Mouse (Mus musculus) adrenal gland, postnatal 10 days (tissue): ENCODE measurements around the gene Sla2. TPM values are rescaled to one million over a fixed set of nuclear protein-coding genes. Genes with fewer than 3 reads are reported as not detected.
"Not testable (repeated sequence)": the region's sequence is repeated elsewhere in the genome, so short reads cannot be mapped to it uniquely, and the experiment has no call there.

ENCODE experiments used
- DNase-seq: peaks from one replicate; pipeline ENCODE4 v3.0.0; 2021; ENCODE audit warnings: mixed read lengths
- total RNA-seq, 2 experiments: library from RNA; stranded (reverse); gene quantifications; 2 replicates each; pipeline ENCODE4 v1.2.3; 2021

Gene Sla2
- total RNA-seq, 2 experiments from 2014 or later = 0.18 to 0.30 TPM

DNA sequence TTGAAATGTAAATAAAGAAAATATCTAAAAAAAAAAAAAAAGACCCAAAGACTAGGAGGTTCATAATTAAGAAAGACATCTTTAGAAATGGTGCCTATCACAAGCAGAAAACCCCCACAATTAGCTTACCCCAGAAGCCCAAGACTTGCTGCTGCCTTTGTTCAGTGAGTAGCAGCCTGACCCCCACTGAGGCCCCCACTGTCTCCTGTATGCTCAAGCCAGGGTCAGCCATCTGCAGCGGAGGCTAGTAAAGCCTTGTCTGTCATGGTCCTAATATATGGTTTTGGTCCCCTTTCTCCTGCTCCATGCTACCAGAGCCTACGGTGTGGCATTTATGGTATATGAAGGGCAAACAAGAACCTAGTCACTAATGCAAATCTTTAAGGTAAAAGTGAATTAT is 14.4 kb upstream of the Sla2 start:
- no peak for DNase-seq

DNA sequence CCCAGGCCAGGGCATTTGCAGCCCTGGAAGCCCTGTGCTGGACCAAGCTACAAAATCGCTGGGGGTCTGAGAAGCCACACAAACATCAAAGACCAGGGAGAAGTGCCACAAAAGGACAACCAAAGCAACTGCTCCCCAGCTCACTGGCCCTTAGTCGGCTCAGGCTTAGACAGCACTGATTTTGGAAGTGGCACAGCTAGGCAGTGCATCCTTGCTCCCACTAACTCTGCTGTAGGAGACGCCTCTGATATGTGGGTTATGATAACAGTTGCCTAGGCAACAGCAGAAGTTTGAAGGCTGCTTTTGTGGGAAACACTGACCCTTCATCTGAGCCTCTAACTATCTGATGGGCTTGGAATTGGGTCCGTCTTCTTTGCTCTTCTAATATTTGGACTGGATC is 12.2 kb upstream of the Sla2 start:
- DNase-seq = no peak

DNA sequence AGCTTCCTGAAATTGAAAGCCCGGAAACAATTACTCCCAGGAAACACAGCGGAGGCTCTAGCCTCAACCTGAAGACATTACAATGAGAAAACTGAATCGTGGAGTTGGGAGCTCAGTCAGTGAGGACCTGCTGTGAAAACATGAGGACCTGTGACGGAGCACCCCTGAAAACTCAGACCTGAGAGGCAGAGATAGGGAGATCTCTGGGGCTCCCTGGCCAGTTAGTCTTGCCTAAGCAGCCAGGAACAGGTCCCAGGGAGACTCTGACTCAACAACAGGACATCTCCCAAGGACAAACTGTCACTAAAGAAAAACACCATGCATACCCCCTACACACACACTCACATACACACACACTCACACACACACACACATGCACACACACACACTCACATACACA is 11.4 kb upstream of the Sla2 start:
- DNase-seq = no peak

DNA sequence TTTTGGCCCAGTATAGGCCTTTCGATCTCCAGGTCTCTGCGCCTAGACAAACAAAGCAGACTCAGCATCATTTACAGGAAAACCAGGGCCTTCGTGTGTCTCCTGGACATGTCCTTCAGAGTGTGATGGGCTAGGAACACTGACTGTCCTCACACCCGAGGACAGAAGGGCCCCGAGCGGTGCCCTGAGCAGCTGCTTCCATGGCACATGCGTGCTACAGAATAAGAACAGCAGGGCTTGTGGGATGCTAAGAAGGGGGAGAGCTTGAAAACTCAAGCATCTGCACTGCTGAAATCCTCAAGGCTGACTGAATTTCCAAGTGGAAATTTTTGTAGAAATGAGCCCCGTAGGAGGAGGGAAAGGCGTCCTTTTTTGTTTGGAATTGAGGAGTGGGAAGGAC is 10.0 kb upstream of the Sla2 start:
- no peak for DNase-seq

DNA sequence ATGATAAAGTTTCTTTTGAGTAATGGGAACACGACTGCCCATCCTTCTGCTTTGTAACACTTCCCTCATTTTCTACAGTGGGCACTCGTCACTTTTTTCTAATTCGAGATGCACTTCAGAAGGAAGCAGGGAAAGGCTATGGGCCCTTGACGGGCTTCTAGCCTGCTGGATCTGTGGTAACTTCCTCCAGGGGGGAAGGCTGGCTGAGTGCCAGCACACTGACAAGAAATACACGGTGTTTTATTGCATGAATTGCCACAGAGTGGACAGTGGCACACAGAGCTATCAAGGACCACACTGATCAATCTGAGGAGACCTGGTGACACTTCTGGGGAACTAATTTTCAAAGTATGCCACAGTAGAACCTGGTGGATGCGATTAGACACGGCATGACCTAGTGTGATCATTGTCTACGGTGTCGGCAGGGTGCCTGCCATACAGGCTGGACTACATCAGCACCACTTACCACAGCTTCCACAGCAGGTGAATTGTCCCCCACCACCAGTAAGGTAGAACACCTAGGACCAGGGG is 9.5 kb upstream of the Sla2 start:
- no peak for DNase-seq

DNA sequence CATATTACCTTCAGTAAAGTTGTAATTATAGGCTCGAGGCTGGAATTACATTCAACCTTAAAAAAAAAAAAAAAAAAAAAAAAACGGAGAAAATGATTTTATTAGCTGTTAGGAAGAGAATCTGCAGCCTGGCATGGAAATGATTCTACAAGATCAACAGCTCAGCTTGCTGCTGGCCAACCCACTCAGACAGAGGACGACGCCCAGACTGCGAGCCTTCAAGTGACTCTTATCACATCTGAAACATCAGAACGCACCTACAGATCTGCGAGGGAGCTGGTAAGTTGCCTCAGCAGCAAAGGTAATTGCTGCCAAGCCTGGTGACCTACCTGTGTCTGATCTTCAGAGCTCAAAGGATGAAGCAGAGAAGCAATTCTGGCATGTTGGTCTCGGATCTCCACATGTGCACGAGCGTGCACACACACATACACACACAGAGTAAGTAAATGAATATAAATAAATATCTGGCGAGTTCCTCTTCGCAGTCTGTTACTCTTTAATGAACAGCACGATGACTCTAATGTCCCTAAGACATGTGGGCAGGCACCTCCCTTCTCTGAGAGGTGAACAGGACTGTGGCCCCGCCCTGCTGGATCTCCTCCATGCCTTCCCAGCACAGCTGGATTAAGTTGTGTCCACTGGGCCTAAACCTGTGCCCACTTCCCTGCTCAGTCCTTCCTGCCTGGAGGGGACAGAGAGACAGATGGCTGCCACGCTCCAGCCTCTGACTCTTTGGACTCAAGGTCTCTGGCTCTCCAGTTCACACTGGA is 7.7 kb upstream of the Sla2 start:
- no peak for DNase-seq

DNA sequence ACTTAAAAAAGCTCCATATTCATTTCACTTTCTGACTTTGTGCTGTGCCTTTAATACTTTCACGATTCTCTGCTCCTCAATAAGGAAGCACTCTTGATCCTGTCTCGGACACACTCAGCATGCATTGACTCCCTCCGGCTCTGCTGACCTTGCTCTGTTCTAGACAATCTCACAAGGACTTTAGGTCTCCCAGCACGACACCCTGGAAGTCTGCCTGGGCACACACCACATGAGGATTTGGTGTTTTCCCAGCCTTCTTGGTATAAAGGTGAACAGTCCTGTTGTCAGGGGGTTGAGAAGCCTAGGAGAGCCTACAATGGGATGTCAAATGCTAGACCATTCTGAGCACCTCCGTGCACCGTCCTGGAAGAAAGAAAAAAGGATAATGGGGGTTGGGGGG is 5.8 kb upstream of the Sla2 start:
- DNase-seq = peak; percentile 60

DNA sequence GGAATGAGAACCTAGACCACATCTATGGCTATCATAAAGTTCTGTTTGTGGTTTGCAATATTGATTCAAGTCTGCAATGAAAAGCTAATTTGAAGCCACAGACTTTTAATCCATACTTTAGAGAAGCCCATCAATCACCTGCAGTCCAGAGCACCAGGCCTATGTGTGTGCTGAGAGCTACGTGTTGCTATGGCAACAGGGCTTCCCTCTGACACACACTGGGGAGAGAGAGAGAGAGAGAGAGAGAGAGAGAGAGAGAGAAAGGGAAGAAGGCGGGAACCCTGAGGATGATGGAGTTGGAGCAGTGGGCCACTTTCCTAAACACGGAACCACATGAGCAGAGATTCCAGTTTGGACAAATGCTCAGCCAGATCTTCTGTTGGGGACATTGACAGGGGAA is 5.2 kb upstream of the Sla2 start:
- no peak for DNase-seq

DNA sequence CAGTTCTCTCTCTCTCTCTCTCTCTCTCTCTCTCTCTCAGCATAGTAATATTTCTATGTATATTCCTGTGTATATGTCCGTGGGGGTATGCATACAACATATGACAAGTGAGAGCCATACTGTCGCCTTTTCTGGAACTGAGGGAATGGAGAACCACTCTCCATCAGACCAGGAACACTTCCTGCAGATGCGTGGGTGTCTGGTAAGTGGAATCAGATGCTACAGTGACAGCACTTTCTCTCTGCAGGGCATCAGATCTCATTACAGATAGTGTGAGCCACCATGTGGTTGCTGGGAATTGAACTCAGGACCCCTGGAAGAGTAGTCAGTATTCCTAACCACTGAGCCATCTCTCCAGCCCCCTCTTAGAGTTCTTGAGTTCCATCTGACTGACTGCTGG is 1.5 kb upstream of the Sla2 start:
- DNase-seq = no peak

DNA sequence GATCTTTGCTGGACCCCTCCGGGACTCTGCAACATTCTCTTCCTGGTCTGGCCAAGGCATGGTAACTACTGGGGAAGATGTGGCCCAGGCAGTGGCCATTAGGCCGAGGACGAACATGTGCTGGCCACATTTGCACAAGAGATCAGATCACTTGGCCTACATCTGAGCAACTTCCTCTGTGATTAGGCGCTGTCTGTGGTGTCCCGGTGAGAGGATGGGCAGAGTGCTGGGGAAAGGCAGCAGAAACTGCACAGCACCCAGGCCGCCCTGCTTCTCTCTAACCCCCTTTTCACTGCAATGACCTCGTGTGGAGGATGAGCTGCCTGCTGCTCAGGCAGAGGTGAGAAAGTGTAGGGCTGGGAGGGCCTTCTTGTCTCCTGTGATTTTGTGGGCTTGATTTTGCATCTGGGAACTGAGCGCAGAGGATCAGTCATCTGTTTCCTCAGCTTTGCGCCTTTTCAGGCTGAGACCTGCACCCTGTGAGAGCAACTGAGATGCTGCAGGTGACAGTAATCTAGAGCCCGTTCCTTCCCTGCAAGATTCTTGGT is 834 bp downstream of the Sla2 start:
- DNase-seq = no peak

DNA sequence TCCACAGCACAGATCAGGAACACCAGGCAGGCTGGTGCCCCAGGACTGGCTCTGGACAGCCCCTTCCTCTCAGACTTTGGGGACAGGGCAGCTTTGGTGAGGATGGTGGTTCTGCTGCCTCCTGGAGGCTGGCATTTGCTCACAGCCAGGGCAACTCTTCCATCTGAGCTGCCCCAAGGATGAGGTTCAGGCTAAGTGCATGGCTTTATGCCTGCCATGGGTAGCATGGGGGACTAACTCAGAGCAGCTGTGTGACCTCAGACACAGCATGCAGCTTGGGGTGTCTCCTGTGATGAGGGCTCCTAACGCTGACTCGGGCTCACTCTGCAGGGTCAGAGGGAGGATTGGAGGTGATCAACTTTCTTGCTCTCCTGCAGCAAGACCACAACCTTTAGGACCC is 1.3 kb downstream of the Sla2 start:
- not testable (repeated sequence) for DNase-seq

DNA sequence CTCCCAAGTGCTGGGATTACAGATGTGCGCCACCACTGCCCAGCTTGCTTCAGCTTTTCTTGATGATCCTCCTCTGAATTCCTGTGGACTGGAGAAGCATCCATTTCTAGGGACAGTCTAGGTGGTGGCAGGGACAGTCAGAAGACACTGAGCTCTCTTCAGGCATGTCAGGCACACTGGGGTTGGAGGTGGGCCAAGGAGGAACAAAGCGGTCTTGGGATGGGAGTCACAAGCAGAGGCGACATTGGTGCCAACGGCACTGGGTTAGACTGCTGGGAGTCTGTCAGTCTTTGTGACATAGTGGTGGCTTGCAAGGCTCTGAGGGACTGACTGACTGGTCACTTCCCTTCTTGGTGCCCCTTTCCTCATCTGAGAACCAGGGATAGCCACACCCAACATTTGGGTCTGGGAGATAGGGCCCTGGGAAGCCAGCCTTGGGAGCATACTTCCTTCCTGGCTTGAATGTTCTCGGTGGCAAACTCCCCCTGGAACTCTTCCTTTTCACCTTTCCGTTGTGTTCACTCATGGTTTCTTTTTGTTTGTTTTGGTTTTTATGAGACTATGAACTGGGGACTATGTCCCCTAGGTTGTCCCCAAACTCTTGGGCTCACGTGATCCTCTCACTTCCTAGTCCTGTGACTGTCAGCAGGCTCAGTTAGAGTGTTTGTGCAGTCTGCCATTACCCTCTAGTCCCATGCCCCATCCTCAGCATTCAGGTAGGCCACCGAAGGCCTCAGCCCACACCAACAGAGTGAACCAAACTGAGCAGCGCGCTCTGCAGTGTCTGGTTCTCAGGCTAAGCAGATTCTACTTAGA is 2.4 kb downstream of the Sla2 start:
- no peak for DNase-seq

DNA sequence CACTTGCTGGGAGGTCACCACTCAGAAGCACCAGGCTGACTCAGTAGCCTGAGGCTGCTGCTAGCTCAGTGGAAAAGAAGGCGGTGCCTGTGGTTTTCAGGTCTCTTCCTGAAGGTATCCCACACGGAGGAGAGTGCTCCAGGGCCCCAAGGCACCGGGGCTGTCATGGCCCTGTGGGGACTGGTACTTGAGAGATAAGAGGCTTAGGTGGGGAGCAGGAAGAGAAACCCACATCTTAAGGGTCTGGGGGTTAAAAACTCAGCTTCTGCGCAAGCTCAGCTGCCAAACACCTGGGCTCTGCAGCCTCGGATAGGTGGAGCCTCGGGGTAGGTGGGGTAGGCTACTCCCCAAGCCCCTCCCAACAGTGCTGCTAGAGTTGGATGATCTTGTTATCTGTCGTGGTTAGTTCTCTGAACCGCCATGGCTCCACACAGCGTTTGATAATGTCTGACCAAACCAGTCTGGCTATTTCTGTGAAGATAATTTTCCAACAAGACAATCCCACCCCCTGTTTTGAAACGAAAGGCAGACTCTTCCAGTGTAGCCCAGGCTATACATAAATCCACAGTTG is 4.5 kb downstream of the Sla2 start:
- no peak for DNase-seq

DNA sequence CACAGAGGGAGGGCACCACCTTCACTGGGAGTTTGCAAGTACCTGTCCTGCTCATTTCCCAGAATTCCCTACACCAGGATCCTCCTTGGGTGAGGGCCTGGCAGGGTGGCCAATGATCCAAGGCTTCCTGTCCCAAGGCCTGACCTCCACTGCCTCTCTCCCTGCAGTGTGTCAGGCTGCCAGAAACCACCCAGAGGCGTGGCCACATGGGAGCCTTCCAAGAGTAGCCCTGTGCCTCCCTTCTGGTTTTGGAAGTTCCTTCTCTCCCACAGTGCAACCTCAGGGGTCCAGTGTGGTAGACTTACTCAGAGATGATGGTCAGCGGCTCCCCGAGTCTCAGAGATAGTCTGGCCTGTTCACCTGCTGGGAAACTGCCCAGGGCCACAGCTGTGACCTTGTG is 7.5 kb downstream of the Sla2 start:
- DNase-seq = peak; percentile 68

DNA sequence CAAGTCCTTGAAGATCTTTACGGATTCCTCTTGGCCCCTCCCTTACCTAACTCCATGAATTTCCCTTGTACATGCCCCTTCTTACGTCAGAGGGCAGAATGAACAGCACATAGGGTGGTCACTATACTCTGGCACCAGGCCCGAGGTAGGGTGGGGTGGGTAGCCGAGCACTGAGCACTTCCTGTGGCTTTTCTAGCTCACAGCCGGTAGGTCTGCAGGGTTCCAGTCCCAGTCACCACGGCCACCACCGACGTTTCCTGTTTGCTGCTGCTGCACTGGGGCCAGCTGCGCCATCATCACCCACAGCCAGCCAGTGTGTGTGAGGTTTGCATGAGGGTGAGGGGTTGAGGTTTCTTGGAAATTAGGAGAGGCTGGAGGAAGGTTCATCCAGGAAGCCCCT is 9.3 kb downstream of the Sla2 start:
- no peak for DNase-seq

DNA sequence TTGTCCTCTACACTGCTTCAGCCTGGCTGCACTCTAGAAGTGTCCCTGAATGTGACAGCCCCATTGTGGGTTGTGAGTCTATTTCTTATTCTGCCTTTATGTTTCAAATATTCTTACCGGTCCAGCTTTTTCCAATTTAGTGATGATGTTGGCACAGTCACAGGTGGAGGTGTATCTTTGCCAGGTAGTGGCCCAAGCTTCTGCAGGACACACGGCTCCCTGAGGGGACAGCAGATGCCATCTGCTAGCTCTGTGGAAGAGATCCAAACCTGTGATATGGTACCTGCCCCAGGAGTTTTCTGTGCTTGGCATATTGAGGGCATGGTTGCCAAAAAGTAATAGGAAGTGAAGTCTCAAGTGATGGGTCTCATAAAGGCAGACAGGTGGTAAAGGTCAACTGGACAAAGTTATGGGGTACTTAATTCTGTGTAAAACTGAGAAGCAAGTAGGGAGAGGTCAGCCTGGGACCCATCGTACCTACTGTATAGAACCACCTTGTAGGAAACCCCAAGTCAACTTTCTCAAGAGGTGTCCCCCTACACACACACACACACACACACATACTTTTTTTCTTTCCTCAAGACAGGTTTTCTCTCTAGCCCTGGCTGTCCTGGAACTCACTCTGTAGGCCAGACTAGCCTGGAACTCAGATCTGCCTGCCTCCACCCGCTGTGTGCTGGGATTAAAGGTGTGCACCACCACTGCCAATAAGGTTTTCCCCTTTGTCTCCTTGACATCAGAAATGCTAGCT is 12.1 kb downstream of the Sla2 start:
- no peak for DNase-seq

DNA sequence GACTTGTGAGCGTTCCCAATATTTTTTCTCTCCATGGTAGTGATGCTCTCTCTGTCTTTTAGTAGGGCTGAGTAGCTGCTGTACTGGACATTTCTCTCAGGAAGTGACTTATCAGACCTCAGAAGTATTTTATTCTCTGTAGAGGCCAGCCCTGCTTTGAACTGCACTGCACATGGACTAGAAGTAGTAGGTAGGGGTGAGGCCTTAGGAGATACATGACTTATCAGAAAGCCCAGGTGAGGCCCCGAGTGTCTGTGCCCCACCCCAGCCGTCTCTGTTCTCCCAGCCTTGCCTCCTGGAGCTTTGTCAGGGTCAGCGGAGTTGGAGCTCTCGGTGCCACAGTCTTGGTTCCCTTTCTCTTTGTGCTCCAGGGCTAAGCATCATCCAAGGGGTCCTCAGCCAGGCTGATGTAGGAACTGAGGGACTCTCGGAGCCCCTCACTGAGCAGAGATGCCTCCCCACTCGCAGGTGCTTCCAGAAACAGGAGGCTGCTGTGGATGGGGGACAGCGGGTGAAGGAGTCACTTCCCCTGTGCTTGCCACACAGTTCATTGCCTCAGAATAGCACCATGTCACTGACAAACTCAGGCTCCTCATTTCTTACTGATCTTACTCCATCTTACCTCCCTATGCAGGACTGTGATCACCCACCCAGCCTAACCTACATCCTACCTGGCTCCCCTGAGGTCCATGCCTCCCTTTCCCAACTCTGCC is 12.8 kb downstream of the Sla2 start:
- no peak for DNase-seq

DNA sequence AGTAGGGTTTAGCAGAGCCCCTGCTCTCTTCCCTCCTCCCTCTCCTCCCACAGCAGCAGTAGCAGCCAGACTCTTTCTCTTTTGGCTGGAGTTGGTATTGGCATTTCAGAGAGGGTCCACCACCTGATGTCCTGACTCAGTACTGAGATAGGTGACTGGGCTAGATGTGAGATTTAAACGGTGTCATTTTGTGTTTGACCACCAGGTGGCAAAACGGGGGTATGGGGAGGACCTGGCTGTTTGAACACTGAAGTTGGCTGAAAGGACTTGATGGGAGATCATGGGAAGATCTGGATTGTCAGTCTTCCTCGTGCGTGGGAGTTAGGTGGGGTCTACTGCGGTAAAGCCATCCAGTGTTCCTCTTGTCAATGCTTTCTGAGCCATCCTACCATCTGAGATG is 13.4 kb downstream of the Sla2 start:
- DNase-seq = peak; percentile 62

DNA sequence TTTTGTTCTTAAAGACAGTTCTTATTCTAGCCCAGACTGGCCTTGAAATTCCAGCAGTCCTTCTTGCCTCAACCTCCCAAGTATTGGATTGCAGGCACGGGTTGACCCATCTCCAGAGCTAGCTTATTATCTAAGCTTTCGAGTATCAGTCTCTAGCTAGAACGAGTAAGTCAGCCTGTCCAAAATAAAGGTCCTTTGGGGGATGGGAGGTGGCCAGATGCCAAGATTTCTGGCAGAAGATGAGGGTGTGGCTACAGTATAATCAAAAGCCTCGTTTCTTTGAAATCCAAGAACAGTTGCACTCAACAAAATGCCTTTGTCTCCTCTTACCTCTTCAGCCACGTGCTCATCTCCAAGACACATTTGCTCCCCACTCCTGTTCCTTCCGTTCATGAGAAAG is 16.5 kb downstream of the Sla2 start:
- DNase-seq = peak; percentile 82

DNA sequence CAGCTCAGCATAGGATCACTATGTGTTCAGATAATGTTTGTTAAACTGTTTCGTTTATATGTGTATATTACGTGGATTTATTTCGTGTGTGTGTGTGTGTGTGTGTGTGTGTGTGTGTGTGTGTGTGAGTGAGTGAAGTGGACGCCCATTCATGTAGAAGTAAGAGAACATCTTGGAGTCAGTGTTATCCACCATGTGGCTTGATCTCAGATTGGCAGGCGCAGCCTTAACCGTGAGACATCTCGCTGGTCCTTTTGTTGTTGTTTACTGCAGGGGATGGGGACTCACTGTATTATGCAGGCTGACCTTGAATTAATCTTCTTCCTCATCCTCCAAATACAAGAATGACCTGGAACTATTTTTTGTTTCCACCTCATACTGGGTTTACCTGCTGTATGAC is 17.4 kb downstream of the Sla2 start:
- DNase-seq = no peak

DNA sequence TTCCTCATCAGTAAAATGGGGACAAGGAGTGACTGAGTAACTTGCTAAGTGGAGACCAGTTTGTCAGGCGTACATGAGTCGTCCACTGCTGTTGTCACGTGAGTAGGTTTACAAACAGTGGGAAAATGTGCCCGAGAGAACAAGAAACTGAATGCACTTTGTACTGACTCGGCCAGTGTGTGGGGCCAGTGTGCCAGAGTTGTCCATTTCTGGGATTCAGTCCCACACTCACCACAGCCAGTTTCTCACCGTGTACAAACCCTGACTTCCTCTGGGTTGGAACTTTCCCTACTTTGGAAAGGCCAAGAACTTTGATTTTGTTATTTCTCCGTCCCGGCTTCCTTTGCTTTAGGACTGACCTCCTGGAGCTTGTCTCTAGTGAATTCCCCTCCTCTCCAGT is 18.0 kb downstream of the Sla2 start:
- DNase-seq = peak; percentile 61

DNA sequence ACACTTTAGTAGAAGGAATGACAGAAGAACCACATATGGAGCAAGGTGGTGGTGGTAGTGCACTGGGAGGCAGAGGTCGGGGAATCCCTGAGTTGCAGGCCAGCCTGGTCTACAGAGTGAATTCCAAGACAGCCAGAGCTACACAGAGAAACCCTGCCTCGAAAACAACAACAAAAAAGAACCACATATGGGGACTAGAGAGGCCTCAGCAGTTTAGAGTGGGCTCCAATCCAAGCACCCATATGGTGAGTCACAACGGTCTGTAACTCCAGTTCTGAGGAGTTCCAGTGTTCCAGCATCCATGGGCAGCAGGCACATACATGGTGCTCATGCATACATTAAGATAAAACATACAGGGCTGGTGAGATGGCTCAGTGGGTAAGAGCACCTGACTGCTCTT is 22.5 kb downstream of the Sla2 start:
- DNase-seq = no peak
